Mouse (Mus musculus): ENCODE data around the gene Auts2.

GRCm38 (mm10) chr5:132265015-132265414 lies 278.1 kb downstream of the Auts2 start:
- TF ChIP-seq CTCF (IDR thresholded peaks at IDR 0.05; ENCODE audit: low read depth), result no peak
- no peak for TF ChIP-seq EP300 (IDR thresholded peaks at IDR 0.05; ENCODE audit: low read depth)
